Mouse (Mus musculus) CH12.LX (cell line): ENCODE data around the gene Sik3.

ENCODE experiments used
- BHLHE40 ChIP-seq: IDR thresholded peaks from 2 replicates; pipeline ENCODE4 v1.6.1; 2011; ENCODE audit warnings: mild to moderate bottlenecking, low read depth, low read length, improper control_type of control experiment
- CTCF ChIP-seq, 2 experiments: IDR thresholded peaks in 1 of 2; conservative IDR thresholded peaks in 1 of 2; 2 replicates each; pipeline ENCODE4 v1.5.1; 2011 to 2012; ENCODE audit warnings: low read depth in 2 of 2, low read length in 2 of 2, improper control_type of control experiment in 1 of 2, inconsistent platforms in 1 of 2, mild to moderate bottlenecking in 1 of 2, moderate library complexity in 1 of 2
- EP300 ChIP-seq: IDR thresholded peaks from 2 replicates; pipeline ENCODE4 v1.6.1; 2011; ENCODE audit warnings: low read length, improper control_type of control experiment
- KAT2A ChIP-seq: IDR thresholded peaks from 2 replicates; pipeline ENCODE4 v1.6.1; 2012; ENCODE audit warnings: low read length, improper control_type of control experiment, inconsistent platforms; ENCODE audit not compliant: insufficient replicate concordance
- NELFE ChIP-seq: IDR thresholded peaks from 2 replicates; pipeline ENCODE4 v1.6.1; 2011; ENCODE audit warnings: low read depth, low read length, improper control_type of control experiment
- POLR2A ChIP-seq: IDR thresholded peaks from 2 replicates; pipeline ENCODE4 v1.6.1; 2011; ENCODE audit warnings: low read depth, mild to moderate bottlenecking, improper control_type of control experiment, low read length
- POLR2AphosphoS2 ChIP-seq: IDR thresholded peaks from 2 replicates; pipeline ENCODE4 v1.6.1; 2011; ENCODE audit warnings: low read depth, low read length, improper control_type of control experiment
- RAD21 ChIP-seq: IDR thresholded peaks from 2 replicates; pipeline ENCODE4 v1.6.1; 2011; ENCODE audit warnings: low read depth, mild to moderate bottlenecking, low read length, improper control_type of control experiment, moderate library complexity

- TF ChIP-seq EP300 (no peak), POLR2A (no peak), BHLHE40 (no peak), CTCF (conservative IDR thresholded peaks at IDR 0.05 in 1 of 2, IDR thresholded peaks at IDR 0.05 in 1 of 2; ENCODE audit: low read depth in 2 of 2, low read length in 2 of 2) (no peak), RAD21 (no peak), NELFE (no peak), POLR2AphosphoS2 (no peak), KAT2A (no peak)
Measured at GRCm38 (mm10) chr9:46241818-46242217, 229.2 kb downstream of the Sik3 start.
